Mouse (Mus musculus) cerebellum, adult 2 months (tissue): ENCODE measurements around the gene Vamp5.

ENCODE experiments used
- CTCF ChIP-seq: fragments of 200-500 bp; IDR thresholded peaks from 2 replicates; pipeline ENCODE4 v1.5.1; 2011; ENCODE audit warnings: low read depth, mild to moderate bottlenecking, control low read depth, low read length, moderate library complexity, borderline replicate concordance; ENCODE audit not compliant: insufficient read depth
- POLR2A ChIP-seq: fragments of 200-500 bp; IDR thresholded peaks from 2 replicates; pipeline ENCODE4 v1.6.1; 2011; ENCODE audit warnings: low read length, control low read depth, borderline replicate concordance; ENCODE audit not compliant: insufficient read depth

- TF ChIP-seq POLR2A: no peak
- no peak for TF ChIP-seq CTCF
Measured at GRCm38 (mm10) chr6:72383952-72384351, 3.7 kb upstream of the Vamp5 start.
